Mouse (Mus musculus) liver, postnatal 0 days (tissue): ENCODE data around the gene Gopc.

ENCODE experiments used
- CTCF ChIP-seq: sonication (generic); IDR thresholded peaks from 2 replicates; pipeline ENCODE4 v1.5.1; 2016; ENCODE audit warnings: antibody characterized with exemption, low read depth
- EP300 ChIP-seq: IDR thresholded peaks from 2 replicates; pipeline ENCODE4 v1.6.1; 2016; ENCODE audit warnings: antibody characterized with exemption, low read depth, mild to moderate bottlenecking

DNA sequence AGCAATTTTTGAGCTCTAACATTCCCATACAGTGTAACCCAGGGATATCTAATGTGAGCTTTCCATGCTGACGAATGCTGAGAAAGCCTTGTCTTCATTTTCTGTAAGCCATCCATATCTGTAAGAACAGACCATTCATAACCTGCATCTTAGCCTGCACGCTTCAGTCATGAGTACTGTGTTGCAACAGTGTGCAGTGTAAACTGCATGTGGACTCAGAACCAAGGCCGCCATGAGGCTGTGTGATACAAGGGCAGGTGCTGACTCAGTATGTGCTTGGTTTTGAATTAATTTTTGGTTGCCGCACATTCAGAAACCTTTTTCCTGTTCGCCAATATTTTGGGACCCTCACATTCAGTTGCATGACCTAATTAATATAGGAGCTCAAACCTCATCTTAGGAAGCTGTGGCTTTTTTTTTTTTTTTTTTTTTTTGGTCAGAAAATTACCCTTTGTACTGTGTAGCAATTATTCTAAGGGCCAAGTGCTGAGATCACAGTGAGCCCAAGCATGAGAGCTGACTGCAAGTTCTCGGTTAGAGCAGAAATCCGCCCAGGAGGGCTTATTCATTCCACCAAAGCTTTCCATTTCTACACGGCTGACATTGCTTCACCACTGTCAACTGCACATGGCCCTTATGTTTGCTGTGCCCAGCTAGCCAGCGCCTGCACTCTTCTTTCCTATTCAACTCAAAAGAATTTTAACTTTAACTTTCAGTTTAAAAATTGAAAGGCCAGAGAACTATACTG is 20.9 kb downstream of the Gopc start:
- no peak for TF ChIP-seq EP300
- TF ChIP-seq CTCF, result no peak
